Mouse (Mus musculus) liver, embryonic 12.5 days (tissue): ENCODE measurements around the gene Stk32b. TPM values are rescaled to one million over a fixed set of nuclear protein-coding genes. Genes with fewer than 3 reads are reported as not detected.

Source experiments
- ATAC-seq: fragments of 200-750 bp; cut with Nextera tagmentation; 2 replicates; pipeline ENCODE4 v1.8.0; 2017; ENCODE audit warnings: moderate number of reproducible peaks, mild to moderate bottlenecking, moderate library complexity
- H3K27ac ChIP-seq: fragments of 300-500 bp; sonication (generic); 2 replicates; pipeline ENCODE4 v1.5.1; 2016; ENCODE audit warnings: mild to moderate bottlenecking
- H3K27me3 ChIP-seq: fragments of 300-500 bp; sonication (generic); replicated peaks from 2 replicates; pipeline ENCODE4 v1.6.1; 2016; ENCODE audit warnings: mild to moderate bottlenecking, moderate library complexity
- H3K36me3 ChIP-seq: fragments of 300-500 bp; sonication (generic); 2 replicates; pipeline ENCODE4 v1.6.1; 2016; ENCODE audit warnings: mild to moderate bottlenecking, moderate library complexity
- H3K4me1 ChIP-seq: fragments of 300-500 bp; sonication (generic); 2 replicates; pipeline ENCODE4 v1.6.1; 2016
- H3K4me2 ChIP-seq: fragments of 300-500 bp; sonication (generic); 2 replicates; pipeline ENCODE4 v1.6.1; 2016; ENCODE audit warnings: mild to moderate bottlenecking, moderate library complexity
- H3K4me3 ChIP-seq: fragments of 300-500 bp; sonication (generic); 2 replicates; pipeline ENCODE4 v1.5.1; 2016; ENCODE audit warnings: mild to moderate bottlenecking, moderate library complexity
- H3K9ac ChIP-seq: fragments of 300-500 bp; sonication (generic); 2 replicates; pipeline ENCODE4 v1.6.1; 2016; ENCODE audit warnings: mild to moderate bottlenecking, moderate library complexity
- H3K9me3 ChIP-seq: fragments of 300-500 bp; sonication (generic); replicated peaks from 2 replicates; pipeline ENCODE4 v1.6.1; 2016; ENCODE audit warnings: mild to moderate bottlenecking, moderate library complexity
- WGBS: fragments of 180-500 bp; shearing (Covaris S2); methylation state at CpG from one replicate; pipeline ENCODE4 v1.1.7; 2016; ENCODE audit not compliant: insufficient replicate concordance; 5-methylcytosine and 5-hydroxymethylcytosine counted together
- polyA plus RNA-seq: library from polyadenylated mRNA; unstranded; fragments of >200 nt; fragmentation: Nextera tagmentation; extraction: Ambion mirVana; gene quantifications from 2 replicates; pipeline ENCODE4 v1.2.1, GENCODE M21; 2016

Stk32b gene
- polyA plus RNA-seq, 1 experiment from 2014 or later: 0.17 TPM

GRCm38 (mm10) chr5:37586071-37586470 is 130.9 kb downstream of the Stk32b start:
- Histone ChIP-seq H3K9ac (no peak overlapping the region), H3K9me3 (no peaks in the 10 kb centered on the region), H3K27me3 (no peaks in the 10 kb centered on the region), H3K4me2 (no peak overlapping the region), H3K4me3 (no peak overlapping the region), H3K27ac (no peak overlapping the region), H3K4me1 (no peaks in the 10 kb centered on the region), H3K36me3 (no peaks in the 10 kb centered on the region)
- 66% methylated on average over 6 of the region's 6 CpGs for WGBS
- ATAC-seq: no peak

- Histone ChIP-seq H3K9ac (no peak overlapping the region), H3K36me3 (no peaks in the 10 kb centered on the region), H3K4me1 (no peaks in the 10 kb centered on the region), H3K27me3 (no peaks in the 10 kb centered on the region), H3K4me2 (no peak overlapping the region), H3K4me3 (no peak overlapping the region), H3K9me3 (0 out of 2 replicates have a peak, but pooled peaks cover 2% of the 10 kb centered on the region), H3K27ac (no peak overlapping the region)
- 68% methylated on average over 6 of the region's 6 CpGs for WGBS
- ATAC-seq: no peak
These were observed 141.5 kb downstream of the Stk32b start for GRCm38 (mm10) chr5:37575427-37575826.

GRCm38 (mm10) chr5:37557274-37557815 is 159.6 kb downstream of the Stk32b start:
- Histone ChIP-seq H3K36me3 (no peaks in the 10 kb centered on the region), H3K4me1 (no peaks in the 10 kb centered on the region), H3K4me3 (no peak overlapping the region), H3K4me2 (no peak overlapping the region), H3K27me3 (no peaks in the 10 kb centered on the region), H3K27ac (no peak overlapping the region), H3K9me3 (no peaks in the 10 kb centered on the region), H3K9ac (no peak overlapping the region)
- 46% methylated on average over 6 of the region's 6 CpGs for WGBS
- ATAC-seq: no peak

DNA sequence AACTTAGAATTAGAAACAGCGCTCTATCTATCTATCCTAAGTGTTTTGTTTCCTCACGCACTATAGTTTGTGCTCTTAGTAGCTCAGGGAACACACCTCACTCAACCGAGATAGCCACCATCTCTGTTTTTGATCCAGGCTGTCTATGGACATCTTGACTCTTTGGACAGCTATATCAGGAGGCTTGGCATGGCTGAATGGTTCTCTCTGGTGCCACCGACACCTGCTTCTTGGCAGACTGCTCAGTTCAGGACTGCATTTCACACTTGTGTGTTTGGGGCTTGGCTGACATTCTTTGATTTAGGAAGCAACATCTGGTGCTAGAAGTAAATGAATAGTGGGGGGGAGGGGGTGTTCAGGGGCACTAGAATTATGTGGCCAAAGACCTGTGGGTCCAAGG is 162.7 kb downstream of the Stk32b start:
- Histone ChIP-seq H3K27ac (no peak overlapping the region), H3K27me3 (no peaks in the 10 kb centered on the region), H3K9ac (no peak overlapping the region), H3K4me2 (no peak overlapping the region), H3K4me3 (no peak overlapping the region), H3K4me1 (no peaks in the 10 kb centered on the region), H3K36me3 (no peaks in the 10 kb centered on the region), H3K9me3 (no peaks in the 10 kb centered on the region)
- no peak for ATAC-seq
- 65% methylated on average over 4 of the region's 4 CpGs for WGBS

GRCm38 (mm10) chr5:37551649-37552048 is 165.3 kb downstream of the Stk32b start:
- WGBS: 63% methylated on average over 5 of the region's 5 CpGs
- no peak for ATAC-seq
- Histone ChIP-seq H3K4me1 (no peaks in the 10 kb centered on the region), H3K4me2 (no peak overlapping the region), H3K27ac (no peak overlapping the region), H3K9ac (no peak overlapping the region), H3K27me3 (no peaks in the 10 kb centered on the region), H3K36me3 (no peaks in the 10 kb centered on the region), H3K4me3 (no peak overlapping the region), H3K9me3 (0 out of 2 replicates have a peak, but pooled peaks cover 5% of the 10 kb centered on the region)

DNA sequence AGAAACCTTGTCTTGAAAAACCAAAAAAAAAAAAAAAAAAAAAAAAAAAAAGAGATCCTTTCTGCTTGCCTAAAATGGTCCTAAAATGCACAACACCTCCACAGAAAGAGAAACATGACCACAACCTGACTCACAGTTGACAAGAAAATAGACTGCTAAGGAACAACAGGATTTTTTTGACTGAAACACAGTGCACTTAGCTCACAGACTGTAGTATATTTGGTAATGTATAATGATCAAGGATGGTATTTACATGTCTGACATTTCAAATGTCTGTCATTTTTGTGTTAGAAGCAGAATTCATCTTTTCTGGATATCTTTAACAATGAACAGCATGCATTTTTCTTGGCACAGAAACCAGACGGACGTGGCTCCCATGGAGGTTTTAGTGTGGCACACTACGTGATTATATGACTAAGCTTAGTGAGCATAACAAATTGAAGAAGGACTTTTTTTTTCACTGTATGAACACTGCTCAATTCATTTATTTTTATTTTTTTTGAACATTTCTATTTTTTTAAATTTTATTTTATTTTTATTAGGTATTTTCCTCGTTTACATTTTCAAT is 181.2 kb downstream of the Stk32b start:
- Histone ChIP-seq H3K27ac (no peak overlapping the region), H3K4me2 (no peak overlapping the region), H3K4me3 (no peak overlapping the region), H3K27me3 (no peaks in the 10 kb centered on the region), H3K9ac (no peak overlapping the region), H3K9me3 (no peaks in the 10 kb centered on the region), H3K4me1 (no peaks in the 10 kb centered on the region), H3K36me3 (no peaks in the 10 kb centered on the region)
- WGBS: 63% methylated on average over 4 of the region's 4 CpGs
- no peak for ATAC-seq

- Histone ChIP-seq H3K27ac (no peak overlapping the region), H3K36me3 (no peaks in the 10 kb centered on the region), H3K4me3 (no peak overlapping the region), H3K27me3 (no peaks in the 10 kb centered on the region), H3K4me2 (no peak overlapping the region), H3K9ac (no peak overlapping the region), H3K4me1 (no peaks in the 10 kb centered on the region), H3K9me3 (no peaks in the 10 kb centered on the region)
- WGBS: 59% methylated on average over 5 of the region's 5 CpGs
- ATAC-seq: no peak
These were observed 181.7 kb downstream of the Stk32b start for GRCm38 (mm10) chr5:37535227-37535626.

DNA sequence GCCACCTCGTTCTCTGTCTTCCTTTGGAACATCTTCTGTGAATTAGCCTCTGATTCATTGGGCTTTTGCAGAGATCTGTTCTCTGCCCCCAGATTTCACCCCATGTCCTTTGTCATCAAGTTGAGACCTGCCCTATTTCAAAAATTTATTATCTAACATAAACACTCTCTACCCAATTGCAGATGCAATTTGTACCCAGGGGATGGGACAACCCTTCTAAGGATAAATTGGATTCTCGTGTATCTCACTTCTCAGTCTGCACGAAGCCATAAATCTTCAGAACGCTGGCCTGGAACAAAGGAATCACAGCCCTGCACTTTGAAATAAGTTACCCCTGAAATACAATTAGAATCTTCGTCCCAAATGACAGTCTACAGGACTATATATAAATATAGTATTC is 191.6 kb downstream of the Stk32b start:
- Histone ChIP-seq H3K9me3 (no peaks in the 10 kb centered on the region), H3K36me3 (no peaks in the 10 kb centered on the region), H3K27ac (no peak overlapping the region), H3K9ac (no peak overlapping the region), H3K27me3 (no peaks in the 10 kb centered on the region), H3K4me1 (no peaks in the 10 kb centered on the region), H3K4me2 (no peak overlapping the region), H3K4me3 (no peak overlapping the region)
- 61% methylated on average over 5 of the region's 5 CpGs for WGBS
- no peak for ATAC-seq

- Histone ChIP-seq H3K27ac (no peak overlapping the region), H3K27me3 (no peaks in the 10 kb centered on the region), H3K9me3 (no peaks in the 10 kb centered on the region), H3K4me1 (no peaks in the 10 kb centered on the region), H3K36me3 (no peaks in the 10 kb centered on the region), H3K4me2 (no peak overlapping the region), H3K9ac (no peak overlapping the region), H3K4me3 (no peak overlapping the region)
- WGBS: 67% methylated on average over 3 of the region's 3 CpGs
- no peak for ATAC-seq
These were observed 196.5 kb downstream of the Stk32b start for GRCm38 (mm10) chr5:37520441-37520840.

DNA sequence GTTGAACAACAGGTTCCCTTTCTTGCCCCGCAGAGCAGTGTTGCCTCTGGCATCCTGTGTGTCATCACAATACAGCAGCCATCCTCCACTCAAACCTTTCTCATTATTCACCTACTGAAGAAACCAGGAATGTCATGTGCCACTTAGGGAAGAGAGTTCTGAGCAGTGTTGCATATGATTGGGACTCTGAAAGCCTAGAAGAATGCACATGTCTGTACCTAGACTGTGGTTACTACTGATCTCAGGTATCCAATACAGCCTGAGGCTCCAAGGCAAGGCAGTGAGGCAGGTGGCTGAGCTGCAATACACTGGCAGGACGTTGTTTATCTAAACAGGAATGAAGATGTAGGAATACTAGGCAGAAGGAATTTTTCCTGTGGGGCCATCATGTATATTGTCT is 204.5 kb downstream of the Stk32b start:
- no peak for ATAC-seq
- Histone ChIP-seq H3K4me2 (no peak overlapping the region), H3K9ac (no peak overlapping the region), H3K4me1 (no peaks in the 10 kb centered on the region), H3K27ac (no peak overlapping the region), H3K36me3 (no peaks in the 10 kb centered on the region), H3K9me3 (no peaks in the 10 kb centered on the region), H3K27me3 (no peaks in the 10 kb centered on the region), H3K4me3 (no peak overlapping the region)
- WGBS: 35% methylated on average over 2 of the region's 2 CpGs

GRCm38 (mm10) chr5:37506880-37507519 is 210.0 kb downstream of the Stk32b start:
- H3K36me3 ChIP-seq: no peaks in the 10 kb centered on the region
- H3K9me3 ChIP-seq: no peaks in the 10 kb centered on the region
- H3K4me3 ChIP-seq: no peak overlapping the region
- no peak overlapping the region for H3K4me2 ChIP-seq
- WGBS: 60% methylated on average over 12 of the region's 12 CpGs
- H3K27me3 ChIP-seq: no peaks in the 10 kb centered on the region
- no peak overlapping the region for H3K9ac ChIP-seq
- no peaks in the 10 kb centered on the region for H3K4me1 ChIP-seq
- ATAC-seq: no peak
- H3K27ac ChIP-seq: no peak overlapping the region

DNA sequence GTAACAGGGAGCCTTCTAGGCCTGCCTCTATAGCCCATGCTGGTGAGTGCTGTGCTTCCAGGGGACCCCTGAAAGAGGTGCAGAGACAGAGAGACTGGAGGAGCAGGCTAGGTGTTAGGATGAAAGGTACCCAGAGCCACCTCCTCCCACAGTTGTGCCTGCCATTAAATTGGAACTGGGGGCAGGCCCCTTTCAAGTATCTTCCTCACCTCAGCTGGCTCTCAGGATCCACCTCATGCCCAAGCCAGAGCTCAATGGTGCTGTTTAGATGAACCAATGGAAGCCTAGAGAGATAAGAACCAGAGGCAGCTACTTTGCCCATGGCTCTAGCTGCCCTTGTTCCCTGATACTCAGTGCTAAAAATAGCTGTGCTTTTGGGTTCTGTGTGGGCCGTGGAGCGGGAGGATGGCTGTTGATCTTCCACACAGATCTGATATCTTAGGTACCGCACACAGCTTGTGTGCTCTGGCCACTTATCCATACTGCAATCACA is 221.9 kb downstream of the Stk32b start:
- Histone ChIP-seq H3K27me3 (no peaks in the 10 kb centered on the region), H3K9me3 (no peaks in the 10 kb centered on the region), H3K9ac (no peak overlapping the region), H3K4me3 (no peak overlapping the region), H3K4me2 (no peak overlapping the region), H3K36me3 (no peaks in the 10 kb centered on the region), H3K27ac (no peak overlapping the region), H3K4me1 (no peaks in the 10 kb centered on the region)
- 61% methylated on average over 3 of the region's 3 CpGs for WGBS
- ATAC-seq: no peak
